Mouse (Mus musculus): ENCODE results near the gene Grip1.

Grip1 gene

GRCm38 (mm10) chr10:119984299-119984698 is 530.7 kb downstream of the Grip1 start:
- DNase-seq, result no peak

GRCm38 (mm10) chr10:119998475-119998874 is 544.8 kb downstream of the Grip1 start:
- DNase-seq, result no peak

DNA sequence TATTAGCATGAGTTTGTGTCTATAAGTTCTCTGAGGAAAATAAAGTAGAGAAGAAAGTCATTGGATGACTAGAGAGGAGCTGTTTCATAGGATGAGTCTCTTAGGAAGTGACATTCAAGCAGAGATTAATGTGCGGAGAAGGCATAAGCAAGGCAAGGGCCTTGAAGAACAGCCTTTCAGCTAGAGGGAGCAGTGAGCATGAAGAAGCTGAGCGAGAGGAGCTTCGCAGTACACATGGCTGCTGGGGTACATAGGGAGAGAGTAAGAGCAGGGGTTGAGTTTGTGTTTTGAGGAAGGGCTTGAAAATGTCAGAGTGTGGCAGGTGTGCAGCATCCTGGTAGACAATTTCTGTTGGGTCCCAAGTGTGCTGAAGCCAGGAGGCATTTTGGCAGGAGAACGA is 548.5 kb downstream of the Grip1 start:
- no peak for DNase-seq

DNA sequence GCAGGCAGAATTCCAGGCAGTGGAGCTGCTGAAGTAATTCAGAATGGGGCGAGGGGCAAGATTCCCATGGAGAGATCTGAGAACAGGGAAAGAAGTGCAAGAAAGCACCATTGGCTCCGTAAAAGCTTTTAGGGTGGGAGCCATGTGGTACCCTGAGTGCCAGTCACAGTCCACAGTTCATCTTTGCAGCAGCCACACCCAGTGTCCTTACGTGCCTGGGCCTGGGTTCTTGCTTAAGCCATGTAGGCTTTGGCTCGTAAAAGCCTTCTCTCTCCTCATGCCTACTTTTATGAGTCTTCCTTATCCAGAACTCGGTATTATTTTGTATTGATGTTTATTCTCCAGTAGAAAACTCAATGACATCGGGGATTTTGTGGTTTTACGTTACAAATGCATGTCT is 550.5 kb downstream of the Grip1 start:
- DNase-seq, result no peak

- no peak for DNase-seq
These were observed 552.0 kb downstream of the Grip1 start for GRCm38 (mm10) chr10:120005581-120005980.

DNA sequence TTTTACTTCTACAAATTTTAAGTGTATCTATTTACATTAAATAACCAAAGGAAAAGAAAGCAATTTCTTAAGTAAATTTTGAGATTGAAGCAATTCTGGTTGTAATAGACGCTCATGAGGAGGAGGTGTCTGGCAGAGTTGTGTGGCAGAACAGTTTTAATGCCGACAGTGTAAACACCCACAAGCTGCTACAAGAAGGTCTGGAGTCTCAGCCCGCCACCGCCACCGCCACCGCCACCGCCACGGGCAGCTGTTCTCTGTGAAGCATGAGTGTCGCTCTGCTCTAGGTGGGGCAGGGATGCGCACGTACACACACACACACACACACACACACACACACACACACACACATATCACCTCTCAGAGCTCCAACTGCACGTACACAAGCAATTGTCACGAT is 558.7 kb downstream of the Grip1 start:
- no peak for DNase-seq

DNA sequence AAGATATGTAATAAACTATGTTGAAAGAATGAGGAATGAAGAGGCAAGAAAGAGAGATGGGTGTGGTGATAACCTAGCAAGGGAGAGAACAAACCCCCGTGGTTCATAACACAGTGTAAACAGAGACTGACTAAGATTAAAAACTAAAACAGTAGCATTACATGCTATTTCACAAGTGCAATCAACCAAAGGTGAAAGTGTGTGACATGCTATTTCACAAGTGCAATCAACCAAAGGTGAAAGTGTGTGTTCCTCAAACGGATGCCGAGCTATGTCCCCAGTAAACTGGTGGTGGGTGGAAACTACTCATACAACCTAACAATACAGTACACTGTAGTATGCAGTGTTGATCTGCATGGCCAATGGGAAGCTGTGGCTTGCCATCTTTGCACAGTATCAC is 561.5 kb downstream of the Grip1 start:
- no peak for DNase-seq

GRCm38 (mm10) chr10:120026437-120026836 is 572.8 kb downstream of the Grip1 start:
- DNase-seq, result no peak

DNA sequence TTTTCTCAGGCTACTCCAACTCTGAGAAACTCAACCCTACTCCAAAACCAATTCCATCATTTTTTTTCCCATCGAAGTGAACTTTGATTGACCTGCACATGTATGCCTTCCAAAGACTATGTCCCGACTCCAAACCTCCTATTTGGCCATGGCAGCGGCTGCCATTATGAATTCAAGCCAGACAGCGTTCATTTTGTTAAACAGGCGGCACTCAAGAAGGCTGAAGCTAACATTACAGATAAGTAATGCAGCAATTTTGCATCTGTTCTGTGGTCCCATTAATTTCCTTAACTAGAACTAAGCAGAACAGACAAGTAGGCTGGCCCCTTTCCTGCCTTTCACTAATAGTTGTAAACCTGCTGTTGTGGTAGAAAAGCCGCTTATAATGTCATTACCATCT is 577.3 kb downstream of the Grip1 start:
- no peak for DNase-seq

- no peak for DNase-seq
These were observed 577.7 kb downstream of the Grip1 start for GRCm38 (mm10) chr10:120031316-120031715.

DNA sequence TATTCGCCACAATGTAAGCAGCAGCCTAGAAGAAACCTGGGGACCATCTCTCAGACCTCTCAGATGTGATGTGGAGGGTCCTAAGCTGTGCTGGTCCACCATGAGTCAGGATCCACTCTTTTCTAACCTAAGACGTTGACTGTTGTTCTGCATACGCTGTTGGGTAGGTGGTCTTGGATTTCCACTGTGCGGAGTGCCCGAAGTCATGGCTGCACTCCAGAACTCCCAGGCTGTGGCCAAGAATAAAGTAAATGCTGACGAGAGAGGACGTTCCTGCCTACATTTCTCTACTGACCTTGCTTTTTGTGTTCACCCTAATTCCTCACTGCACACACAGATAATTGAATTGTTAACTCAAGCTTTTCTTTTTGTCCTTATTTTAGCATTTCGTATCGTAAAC is 580.2 kb downstream of the Grip1 start:
- no peak for DNase-seq

DNA sequence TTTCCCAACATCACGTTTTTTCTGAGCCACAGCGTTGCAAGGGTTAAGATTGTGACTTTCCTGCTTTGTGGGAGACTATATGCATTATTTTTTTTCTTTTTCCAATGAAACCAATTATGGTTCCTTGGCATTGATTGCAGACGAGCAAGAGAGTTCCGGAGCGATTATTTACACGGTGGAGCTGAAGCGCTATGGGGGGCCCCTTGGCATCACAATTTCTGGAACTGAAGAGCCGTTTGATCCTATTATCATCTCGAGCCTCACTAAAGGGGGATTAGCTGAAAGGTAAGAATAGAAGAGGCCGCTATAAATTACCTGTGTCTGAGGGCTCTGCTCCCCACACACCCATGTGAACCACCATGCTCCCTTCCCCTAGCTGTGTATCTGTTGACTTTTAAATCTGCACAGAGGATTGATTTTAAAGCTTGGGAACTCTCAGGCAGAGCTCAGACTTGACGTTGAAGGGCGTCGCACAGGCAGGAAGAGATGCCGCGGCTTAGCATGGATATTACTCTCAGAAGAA is 581.6 kb downstream of the Grip1 start:
- DNase-seq, result no peak

DNA sequence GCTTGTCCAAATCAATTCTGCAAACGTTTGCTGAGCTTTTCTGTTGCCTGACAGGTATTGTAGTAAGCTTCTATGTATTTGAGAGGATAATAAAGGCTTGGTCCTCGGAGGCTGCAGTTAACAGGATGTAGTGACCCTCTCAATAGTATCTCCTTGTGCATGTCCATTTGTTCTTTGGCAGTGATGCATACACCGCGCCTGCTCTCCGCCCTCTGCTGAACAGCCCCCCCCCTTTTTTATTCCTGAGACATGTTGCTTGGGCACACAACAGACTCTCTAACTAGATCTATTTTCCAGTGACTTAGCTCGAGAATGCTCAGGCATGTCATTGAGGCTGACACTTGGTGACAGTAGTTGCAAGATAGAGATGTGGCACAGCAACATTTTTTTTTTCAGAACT is 582.2 kb downstream of the Grip1 start:
- no peak for DNase-seq

- no peak for DNase-seq
These were observed 584.6 kb downstream of the Grip1 start for GRCm38 (mm10) chr10:120038194-120038593.

DNA sequence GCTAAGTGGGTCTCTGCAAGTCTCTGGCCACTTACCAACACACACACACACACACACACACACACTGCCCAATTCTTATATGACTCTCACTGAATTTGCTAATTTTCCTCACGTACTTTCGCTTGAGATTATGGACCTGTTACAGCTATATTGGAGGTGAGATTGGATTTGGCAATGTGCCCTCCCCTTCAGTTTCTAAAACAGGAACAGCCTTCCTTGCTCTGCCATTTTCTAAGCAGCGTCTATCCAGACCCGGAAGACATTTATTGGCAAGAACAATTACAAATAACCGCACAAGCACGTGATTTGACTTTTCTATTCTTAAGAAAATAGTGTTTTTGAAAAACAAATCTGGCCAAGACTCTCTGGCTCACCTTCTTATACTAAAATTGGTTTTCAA is 590.6 kb downstream of the Grip1 start:
- no peak for DNase-seq

- DNase-seq, result no peak
These were observed 591.1 kb downstream of the Grip1 start for GRCm38 (mm10) chr10:120044714-120045234.

DNA sequence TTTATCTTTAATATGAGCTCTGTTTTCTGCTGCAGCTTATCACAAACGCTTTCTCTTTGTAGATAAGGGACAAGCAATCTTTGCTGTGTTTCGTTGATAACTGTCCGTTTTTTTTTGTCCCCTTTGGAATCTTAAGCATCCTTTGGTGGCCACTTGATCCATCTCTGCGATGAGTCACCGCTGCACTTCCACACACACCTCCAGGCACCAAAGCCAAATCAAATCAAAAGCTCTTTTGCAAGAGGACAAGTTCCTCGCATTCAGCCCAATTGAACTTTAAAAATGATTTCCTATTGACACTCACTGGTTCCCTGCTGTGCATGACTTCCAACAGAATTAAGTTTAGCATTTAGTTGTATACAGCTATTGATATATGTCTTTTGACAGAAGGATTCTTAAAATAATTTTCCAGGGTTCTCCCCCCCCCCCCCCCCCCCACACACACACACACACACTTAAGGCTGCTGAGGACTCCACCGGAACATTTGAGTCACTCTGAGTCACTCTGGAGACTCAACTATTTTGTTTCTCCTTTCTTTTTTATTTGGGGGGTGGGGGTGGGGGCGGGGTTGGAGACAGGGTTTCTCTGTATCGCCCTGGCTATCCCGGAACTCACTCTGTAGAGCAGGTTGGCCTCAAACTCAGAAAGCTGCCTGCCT is 607.1 kb downstream of the Grip1 start:
- no peak for DNase-seq

DNA sequence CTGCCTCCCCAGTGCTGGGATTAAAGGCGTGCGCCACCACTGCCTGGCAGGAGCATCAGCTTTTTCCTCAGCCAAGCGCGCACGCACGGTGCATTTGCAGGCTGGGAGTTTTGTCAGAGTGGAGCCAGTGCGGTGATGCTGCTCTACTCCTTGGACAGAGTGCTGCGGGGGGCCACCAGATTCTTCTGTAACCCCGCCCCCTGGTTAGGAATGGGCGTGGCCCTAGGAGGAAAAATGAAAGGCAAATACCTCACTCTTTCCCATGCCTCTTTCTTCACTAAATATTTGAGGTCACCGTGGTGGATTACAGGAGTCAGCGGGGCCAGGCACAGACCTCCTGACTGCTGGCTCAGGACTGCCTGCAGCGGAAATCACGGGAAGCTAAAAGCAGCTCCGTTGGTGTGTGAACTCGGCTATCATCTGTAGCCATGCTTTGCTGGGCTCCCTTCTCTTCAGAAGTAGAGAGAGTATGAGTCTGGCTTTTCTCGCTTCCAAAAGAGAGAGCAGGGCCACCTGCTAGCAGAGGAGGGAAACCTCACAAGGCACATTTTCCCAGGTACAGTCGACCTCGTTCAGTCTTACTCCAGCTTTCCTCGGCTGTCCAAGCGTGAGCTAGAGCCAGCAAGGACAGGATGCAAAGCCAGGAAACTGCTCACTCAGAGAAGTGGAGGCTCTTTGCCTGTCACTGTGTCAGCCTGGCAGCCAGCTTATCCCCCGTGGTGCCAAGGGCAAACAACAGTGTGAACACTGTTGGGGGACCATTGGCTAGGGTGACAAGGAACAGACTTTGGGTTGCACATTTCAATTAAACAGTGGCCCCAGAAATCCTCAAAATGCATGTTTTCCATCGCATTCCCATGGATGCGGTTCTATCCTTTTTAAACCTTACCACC is 607.9 kb downstream of the Grip1 start:
- DNase-seq, result no peak

DNA sequence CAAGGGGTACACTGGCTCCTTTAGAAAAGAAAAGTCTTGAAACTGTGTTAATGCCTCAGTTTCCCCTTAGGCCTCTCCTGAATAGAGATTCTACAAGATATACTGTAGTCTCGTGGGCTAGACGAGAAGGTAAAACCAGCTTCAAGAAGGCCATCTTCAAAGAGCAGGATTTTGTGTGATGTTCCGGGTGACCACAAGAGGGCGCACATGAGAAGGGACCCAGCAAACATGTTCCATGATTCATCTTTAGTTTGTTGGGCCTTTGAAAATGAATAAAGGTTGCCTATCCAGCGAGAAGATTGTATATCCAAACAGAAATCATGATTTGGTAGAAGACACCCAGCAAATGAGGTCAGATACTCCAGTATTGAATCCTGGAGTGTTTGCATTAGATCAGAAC is 610.8 kb downstream of the Grip1 start:
- DNase-seq, result peak; percentile 26

DNA sequence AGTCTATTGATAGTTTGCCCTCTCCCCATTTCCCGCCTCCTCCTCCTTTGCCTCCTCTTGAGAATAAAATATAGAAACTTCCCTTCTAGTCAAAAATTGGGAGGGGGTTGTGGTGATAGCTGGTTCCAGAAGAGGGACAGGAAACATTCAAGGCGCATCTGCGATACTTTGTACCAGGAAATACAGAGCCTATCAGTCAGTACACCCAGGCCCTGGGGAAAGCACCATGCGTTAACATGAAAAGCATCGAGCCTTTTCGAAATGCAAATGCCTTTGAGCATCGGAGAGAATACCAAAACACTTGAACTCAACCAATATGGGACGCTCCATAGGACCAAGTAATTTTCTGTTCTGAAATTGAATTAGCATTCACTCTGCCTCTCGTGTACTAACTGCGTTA is 612.7 kb downstream of the Grip1 start:
- no peak for DNase-seq

- DNase-seq, result no peak
These were observed 624.2 kb downstream of the Grip1 start for GRCm38 (mm10) chr10:120077850-120078249.

GRCm38 (mm10) chr10:120092548-120092947 is 638.9 kb downstream of the Grip1 start:
- DNase-seq, result no peak

GRCm38 (mm10) chr10:120095136-120095535 is 641.5 kb downstream of the Grip1 start:
- no peak for DNase-seq

- no peak for DNase-seq
These were observed 642.1 kb downstream of the Grip1 start for GRCm38 (mm10) chr10:120095716-120096115.

Measured in cerebellum, adult 9-10 months (tissue).